Mouse (Mus musculus) intestine, embryonic 15.5 days (tissue): ENCODE measurements around the gene Ogfod2. TPM values are rescaled to one million over a fixed set of nuclear protein-coding genes. Genes with fewer than 3 reads are reported as not detected.

Source experiments
- polyA plus RNA-seq: library from polyadenylated mRNA; unstranded; fragments of >200 nt; fragmentation: Nextera tagmentation; extraction: Ambion mirVana; gene quantifications from 2 replicates; pipeline ENCODE4 v1.2.1, GENCODE M21; 2015

Ogfod2 gene
- polyA plus RNA-seq, 1 experiment from 2014 or later = 26.3 TPM

Other genes starting within 250 kb of the Ogfod2 start
- gene Hcar2, start 246.8 kb upstream of the Ogfod2 start, polyA plus RNA-seq = 0.09 TPM in 1 of 2 replicates, not detected in the other
- gene Hcar1, start 232.3 kb upstream of the Ogfod2 start, polyA plus RNA-seq = 2.3 and 2.8 TPM in 2 replicates
- 117 and 146 TPM in 2 replicates for gene Denr, start 205.1 kb upstream of the Ogfod2 start, polyA plus RNA-seq
- gene Gm43518, start 184.9 kb upstream of the Ogfod2 start, polyA plus RNA-seq = 1.5 and 2.2 TPM in 2 replicates
- 4.7 and 5.1 TPM in 2 replicates for gene Ccdc62, start 181.6 kb upstream of the Ogfod2 start, polyA plus RNA-seq
- gene Hip1r, start 138.7 kb upstream of the Ogfod2 start, polyA plus RNA-seq = 26.0 and 29.3 TPM in 2 replicates
- gene Vps37b, start 80.0 kb upstream of the Ogfod2 start, polyA plus RNA-seq = 28.2 and 28.8 TPM in 2 replicates
- gene Abcb9, start 16.5 kb upstream of the Ogfod2 start, polyA plus RNA-seq = 2.3 and 2.5 TPM in 2 replicates
- gene Arl6ip4, start 3.8 kb downstream of the Ogfod2 start, polyA plus RNA-seq = 90.8 and 95.4 TPM in 2 replicates
- gene Pitpnm2, start 137.5 kb downstream of the Ogfod2 start, polyA plus RNA-seq = 3.1 and 3.8 TPM in 2 replicates
- 8.0 and 10.3 TPM in 2 replicates for gene Mphosph9, start 215.7 kb downstream of the Ogfod2 start, polyA plus RNA-seq
- 13.4 and 15.5 TPM in 2 replicates for gene 2810006K23Rik, start 215.8 kb downstream of the Ogfod2 start, polyA plus RNA-seq